Mouse (Mus musculus): ENCODE measurements around the gene Ciz1. TPM values are rescaled to one million over a fixed set of nuclear protein-coding genes. Genes with fewer than 3 reads are reported as not detected.

The Ciz1 gene
- total RNA-seq, 2 experiments from 2014 or later = 89.7 to 90.1 TPM

GRCm38 (mm10) chr2:32311443-32312317 is 40.4 kb upstream of the Ciz1 start:
- Histone ChIP-seq H3K27ac (peak overlapping the region; percentile 79), H3K4me3 (peak overlapping the region; percentile 41)
- no peak; the same call in none of the 2 replicates for TF ChIP-seq CTCF (IDR thresholded peaks at IDR 0.05)
- DNase-seq (ENCODE audit: extremely low spot score in 1 of 2, low spot score in 2 of 2) = peak in 1 of 2 experiments; percentile 13
- intact Hi-C loops (cut with DNase I) = no loop called here

DNA sequence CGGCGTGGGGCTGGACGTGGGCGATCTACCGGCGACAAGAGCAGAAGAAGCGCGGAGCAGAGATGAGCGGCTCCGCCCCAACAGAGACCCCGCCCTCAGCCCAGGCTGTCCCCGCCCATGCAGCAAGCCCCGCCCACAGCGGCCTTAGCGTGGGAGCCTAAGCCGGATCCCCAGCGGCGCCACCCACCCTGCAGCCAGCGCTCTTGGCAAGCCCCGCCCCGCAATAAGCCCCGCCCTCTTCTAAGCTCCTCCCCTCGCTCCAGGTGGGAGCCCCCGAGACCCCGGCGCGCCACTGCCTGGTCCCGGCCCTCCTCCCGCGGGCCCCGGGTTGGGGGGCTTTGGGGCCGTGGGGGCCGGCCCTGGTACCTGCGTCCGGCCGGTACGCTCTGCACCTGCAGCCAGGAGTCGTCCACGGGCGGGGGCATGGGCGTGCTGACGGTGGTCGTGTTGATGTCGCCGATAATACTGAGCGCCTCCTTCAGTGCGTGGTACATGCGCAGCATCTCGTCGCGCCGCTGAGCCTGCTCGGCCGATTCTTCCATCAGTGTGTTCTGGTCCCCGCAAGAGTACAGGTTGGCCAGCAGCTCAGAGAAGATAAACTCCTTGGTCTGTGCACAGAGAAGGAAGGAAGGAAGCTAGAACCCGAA is 39.7 kb upstream of the Ciz1 start:
- H3K27ac ChIP-seq = peak overlapping the region; percentile 79
- TF ChIP-seq CTCF (IDR thresholded peaks at IDR 0.05) = no peak
- H3K4me3 ChIP-seq = peak overlapping the region; percentile 41
- intact Hi-C loops (cut with DNase I) = no loop called here
- peak in 1 of 2 experiments; percentile 71 for DNase-seq (ENCODE audit: extremely low spot score in 1 of 2, low spot score in 2 of 2)

GRCm38 (mm10) chr2:32314831-32315230 is 37.3 kb upstream of the Ciz1 start:
- Histone ChIP-seq H3K4me3 (no peak overlapping the region), H3K27ac (no peak overlapping the region; the same call in 1 of the 2 replicates)
- intact Hi-C loops (cut with DNase I) = no loop called here
- no peak for DNase-seq (ENCODE audit: extremely low spot score in 1 of 2, low spot score in 2 of 2)
- no peak for TF ChIP-seq CTCF (IDR thresholded peaks at IDR 0.05)

DNA sequence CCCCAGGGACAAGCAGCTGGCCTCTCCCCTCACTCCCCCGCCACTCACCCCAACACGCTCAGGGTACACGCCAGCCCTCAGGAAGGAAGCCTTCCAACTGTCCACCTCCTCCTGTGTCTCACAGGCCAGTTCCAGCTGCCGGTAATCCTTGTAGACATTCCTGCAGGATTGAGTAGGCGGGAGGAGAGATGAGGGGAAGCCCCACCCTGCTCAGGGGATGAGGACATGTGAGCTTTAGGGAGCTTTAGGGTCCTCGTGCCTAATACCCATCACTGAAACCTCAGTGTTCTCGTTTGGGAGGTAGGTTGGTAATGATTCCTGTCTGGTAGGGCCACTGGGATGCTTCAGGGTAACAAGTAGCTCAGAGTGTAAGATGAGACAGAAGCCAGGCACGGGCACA is 36.4 kb upstream of the Ciz1 start:
- intact Hi-C loops (cut with DNase I) = no loop called here

DNA sequence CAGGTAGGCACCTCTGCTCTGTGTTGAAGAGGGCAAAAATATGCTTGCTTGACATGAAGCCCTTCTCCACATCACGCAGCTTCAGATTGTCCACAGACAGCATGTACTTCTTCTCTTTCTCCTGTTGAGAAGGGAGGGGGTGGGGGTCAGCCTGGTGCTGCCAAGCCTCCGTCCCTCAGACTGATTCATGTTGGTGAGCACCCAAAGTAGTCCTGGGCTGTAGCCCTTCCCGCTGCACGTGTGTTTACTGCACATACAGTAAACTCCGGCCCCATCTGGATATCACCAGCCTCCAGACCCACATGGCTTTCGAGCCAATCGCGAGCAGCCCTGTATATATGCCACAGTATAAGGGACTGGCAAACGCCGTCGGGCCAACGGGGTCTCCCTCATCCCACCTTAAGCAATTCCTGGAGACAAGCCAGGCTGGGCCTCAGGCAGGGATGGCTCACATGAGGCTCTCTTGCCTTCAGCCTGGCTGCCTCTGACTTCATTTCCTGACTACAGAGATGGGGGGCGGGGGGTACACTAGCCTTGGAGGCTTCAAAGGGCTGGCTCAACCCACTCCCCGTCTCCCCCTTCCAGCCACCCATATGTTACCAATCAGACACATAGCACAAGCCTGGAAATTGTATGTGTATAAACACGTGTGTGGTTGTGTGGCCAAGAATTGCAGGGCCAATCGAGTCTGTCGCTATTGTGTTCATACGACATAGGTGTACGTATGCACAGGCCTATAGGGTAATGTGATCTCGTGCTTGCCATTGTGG is 35.1 kb upstream of the Ciz1 start:
- Histone ChIP-seq H3K4me3 (no peak overlapping the region), H3K27ac (peak overlapping the region; percentile 65)
- intact Hi-C loops (cut with DNase I) = no loop called here
- TF ChIP-seq CTCF (IDR thresholded peaks at IDR 0.05) = no peak
- no peak for DNase-seq (ENCODE audit: extremely low spot score in 1 of 2, low spot score in 2 of 2)

More for the DNA sequence above, 36.4 kb upstream of the Ciz1 start:
- H3K27ac ChIP-seq = peak overlapping the region; percentile 76
- H3K4me3 ChIP-seq = no peak overlapping the region
- DNase-seq (ENCODE audit: extremely low spot score in 1 of 2, low spot score in 2 of 2) = no peak
- TF ChIP-seq CTCF (IDR thresholded peaks at IDR 0.05) = no peak

DNA sequence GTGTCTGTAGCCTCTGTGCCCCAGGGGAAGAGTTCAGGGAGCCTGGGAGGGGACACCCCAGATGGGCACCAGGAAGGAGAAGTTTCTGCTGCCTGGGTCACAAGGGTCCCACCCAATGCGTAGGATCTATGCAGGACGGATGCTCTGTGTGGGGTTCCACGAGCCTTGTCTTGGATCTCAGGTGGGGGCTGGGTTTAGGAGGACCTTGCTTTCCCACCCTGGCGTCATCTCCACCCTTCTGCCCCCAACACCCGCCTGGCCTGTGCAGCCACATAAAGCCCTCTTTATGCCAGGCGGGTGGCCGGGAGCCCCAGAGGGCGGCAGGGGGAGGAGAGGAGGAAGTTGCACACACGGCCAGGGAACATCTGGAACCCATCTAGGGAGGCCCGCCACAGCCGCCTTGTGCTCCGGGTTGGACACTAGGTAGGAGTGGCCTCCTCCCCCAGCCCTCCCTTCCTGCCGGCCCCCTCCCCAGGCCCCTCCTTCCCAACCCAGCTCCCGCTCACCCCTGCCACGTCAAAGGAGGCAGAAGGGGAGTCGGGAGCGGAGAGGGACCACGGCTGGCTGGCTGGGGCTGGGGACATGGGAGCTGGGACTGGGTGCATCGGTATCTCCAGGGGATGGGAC is 34.2 kb upstream of the Ciz1 start:
- H3K27ac ChIP-seq = peak overlapping the region; percentile 65
- intact Hi-C loops (cut with DNase I) = no loop called here
- TF ChIP-seq CTCF (IDR thresholded peaks at IDR 0.05) = no peak
- DNase-seq (ENCODE audit: extremely low spot score in 1 of 2, low spot score in 2 of 2) = no peak
- H3K4me3 ChIP-seq = no peak overlapping the region

- no peak overlapping the region for H3K4me3 ChIP-seq
- DNase-seq (ENCODE audit: extremely low spot score in 1 of 2, low spot score in 2 of 2) = no peak
- TF ChIP-seq CTCF (IDR thresholded peaks at IDR 0.05) = no peak
- H3K27ac ChIP-seq = peak overlapping the region; percentile 69
- intact Hi-C loops (cut with DNase I) = no loop called here
These were observed 33.2 kb upstream of the Ciz1 start for GRCm38 (mm10) chr2:32318709-32319585.

DNA sequence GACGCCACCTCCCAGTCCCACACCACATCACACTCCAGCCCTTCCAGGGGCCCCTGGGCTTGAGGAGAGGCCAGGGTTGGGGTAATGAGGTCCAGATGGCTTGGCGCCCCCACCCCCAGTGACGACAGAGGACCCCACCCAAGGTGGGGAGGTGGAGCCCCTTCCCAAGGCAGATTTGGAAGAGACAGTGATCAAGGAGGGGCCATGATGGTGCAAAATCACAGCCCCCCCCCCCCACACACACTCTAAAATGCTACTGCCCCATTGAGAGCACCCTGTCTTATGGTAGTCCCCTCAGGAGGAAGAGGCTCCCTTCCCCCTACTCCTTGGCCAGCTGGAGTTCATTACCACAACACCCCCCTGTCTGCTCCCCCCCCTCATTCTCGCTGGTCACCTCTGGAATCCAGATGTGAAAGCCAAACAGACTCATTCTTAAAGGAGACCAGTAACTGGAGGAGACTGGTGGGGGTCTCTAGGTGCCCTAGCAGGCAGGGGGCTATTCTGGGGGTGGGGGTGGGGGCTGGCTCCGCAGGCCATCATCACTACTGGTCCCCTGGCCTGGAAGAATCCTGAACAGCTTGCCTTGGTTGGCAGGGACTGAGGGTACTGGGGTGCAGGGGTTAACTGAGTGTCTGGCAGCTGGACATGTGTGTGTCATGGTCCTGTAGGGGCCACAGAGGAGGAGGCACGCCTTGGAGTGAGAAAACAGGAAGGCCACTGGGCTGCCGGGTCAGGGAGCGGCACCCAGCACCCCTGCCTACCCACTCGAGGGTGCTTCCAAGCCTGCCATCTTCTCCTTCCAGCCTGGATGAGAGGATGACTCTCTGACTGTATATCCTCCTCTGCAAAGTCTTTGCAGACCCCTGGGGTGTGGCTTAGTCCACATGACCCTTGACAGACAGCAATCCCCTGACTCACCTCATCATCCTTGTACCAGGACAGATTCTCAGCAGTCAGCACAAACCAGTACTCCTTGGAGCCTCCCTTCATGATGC is 32.2 kb upstream of the Ciz1 start:
- H3K27ac ChIP-seq = peak overlapping the region; percentile 69
- no peak overlapping the region for H3K4me3 ChIP-seq
- no peak for TF ChIP-seq CTCF (IDR thresholded peaks at IDR 0.05)
- intact Hi-C loops (cut with DNase I) = no loop called here
- no peak for DNase-seq (ENCODE audit: extremely low spot score in 1 of 2, low spot score in 2 of 2)

DNA sequence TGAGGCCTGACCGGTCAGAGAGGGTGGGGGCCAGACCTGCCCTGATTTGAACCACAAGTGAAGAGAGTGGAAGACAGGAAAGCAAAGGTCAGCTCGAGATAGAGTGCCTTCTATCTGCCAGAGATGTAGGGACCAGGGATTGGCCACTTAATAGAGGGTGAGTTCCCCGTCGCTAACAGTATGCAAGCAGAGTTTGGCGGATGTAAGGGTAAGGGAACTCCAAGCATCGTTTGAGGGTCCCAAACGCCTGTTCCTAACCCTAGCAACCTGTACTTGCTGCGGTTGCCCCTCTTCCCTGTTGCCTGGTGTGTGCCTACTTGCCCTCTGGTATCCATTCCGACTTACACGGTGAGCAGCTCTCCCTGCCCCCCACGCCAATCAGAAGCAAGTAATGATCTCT is 31.4 kb upstream of the Ciz1 start:
- H3K4me3 ChIP-seq = no peak overlapping the region
- intact Hi-C loops (cut with DNase I) = no loop called here
- TF ChIP-seq CTCF (IDR thresholded peaks at IDR 0.05) = no peak
- H3K27ac ChIP-seq = peak overlapping the region; percentile 69; the same call in 1 of the 2 replicates
- no peak for DNase-seq (ENCODE audit: extremely low spot score in 1 of 2, low spot score in 2 of 2)

Data from left cerebral cortex, adult 2 months (tissue).